Mouse (Mus musculus) kidney, embryonic 16.5 days (tissue): ENCODE measurements around the gene Cd63. TPM values are rescaled to one million over a fixed set of nuclear protein-coding genes. Genes with fewer than 3 reads are reported as not detected.

Experiments used
- ATAC-seq: fragments of 200-750 bp; cut with Nextera tagmentation; 2 replicates; pipeline ENCODE4 v1.8.0; 2017; ENCODE audit warnings: moderate TSS enrichment; ENCODE audit not compliant: low FRiP score, low TSS enrichment
- H3K27ac ChIP-seq: fragments of 300-500 bp; sonication (generic); 2 replicates; pipeline ENCODE4 v1.5.1; 2014; ENCODE audit warnings: low read length
- H3K27me3 ChIP-seq: fragments of 300-500 bp; sonication (generic); 2 replicates; pipeline ENCODE4 v1.6.1; 2014; ENCODE audit warnings: low read length, control low read depth, mixed read lengths; ENCODE audit not compliant: insufficient read depth
- H3K36me3 ChIP-seq: fragments of 300-500 bp; sonication (generic); 2 replicates; pipeline ENCODE4 v1.6.1; 2014; ENCODE audit warnings: low read length, control low read depth, mixed read lengths; ENCODE audit not compliant: insufficient read depth
- H3K4me1 ChIP-seq: fragments of 300-500 bp; sonication (generic); 2 replicates; pipeline ENCODE4 v1.6.1; 2014; ENCODE audit warnings: low read length, control low read depth, mixed read lengths; ENCODE audit not compliant: insufficient read depth
- H3K4me2 ChIP-seq: fragments of 300-500 bp; sonication (generic); replicated peaks from 2 replicates; pipeline ENCODE4 v1.6.1; 2014; ENCODE audit warnings: low read depth, low read length
- H3K4me3 ChIP-seq: fragments of 300-500 bp; sonication (generic); 2 replicates; pipeline ENCODE4 v1.5.1; 2014; ENCODE audit warnings: mild to moderate bottlenecking, low read length
- H3K9ac ChIP-seq: fragments of 300-500 bp; sonication (generic); replicated peaks from 2 replicates; pipeline ENCODE4 v1.6.1; 2014; ENCODE audit warnings: low read length
- H3K9me3 ChIP-seq: fragments of 300-500 bp; sonication (generic); 2 replicates; pipeline ENCODE4 v1.6.1; 2016; ENCODE audit warnings: low read length, control low read depth
- WGBS: fragments of 180-500 bp; shearing (Covaris S2); extraction: QIAGEN DNeasy Blood & Tissue Kit; methylation state at CpG from one replicate; pipeline ENCODE4 v1.1.7; 2014; 5-methylcytosine and 5-hydroxymethylcytosine counted together
- polyA plus RNA-seq: library from polyadenylated mRNA; unstranded; fragments of >200 nt; fragmentation: Nextera tagmentation; extraction: Ambion mirVana; gene quantifications from 2 replicates; pipeline ENCODE4 v1.2.1, GENCODE M21; 2015

Cd63 gene
- polyA plus RNA-seq, 1 experiment from 2014 or later = 850 TPM

GRCm38 (mm10) chr10:128958340-128958739 lies 57.6 kb downstream of the Cd63 start:
- Histone ChIP-seq H3K4me3 (no peak overlapping the region), H3K27ac (no peak overlapping the region), H3K4me1 (no peaks in the 10 kb centered on the region), H3K9ac (no peak overlapping the region), H3K27me3 (no peaks in the 10 kb centered on the region), H3K36me3 (no peaks in the 10 kb centered on the region), H3K9me3 (no peaks in the 10 kb centered on the region), H3K4me2 (no peak overlapping the region)
- 79% methylated on average over 10 of the region's 10 CpGs for WGBS
- no peak for ATAC-seq

- Histone ChIP-seq H3K9me3 (no peaks in the 10 kb centered on the region), H3K36me3 (no peaks in the 10 kb centered on the region), H3K9ac (no peak overlapping the region), H3K4me1 (no peaks in the 10 kb centered on the region), H3K4me3 (no peak overlapping the region), H3K27me3 (no peaks in the 10 kb centered on the region), H3K4me2 (no peak overlapping the region), H3K27ac (no peak overlapping the region)
- 69% methylated on average over 4 of the region's 4 CpGs for WGBS
- no peak for ATAC-seq
These were observed 59.4 kb downstream of the Cd63 start for GRCm38 (mm10) chr10:128960142-128960541.

GRCm38 (mm10) chr10:128960590-128961584 lies 60.1 kb downstream of the Cd63 start, which contains the start of gene Mettl7b:
Mettl7b (minus strand) TSS chr10:128960988.
- WGBS = 78% methylated on average over 12 of the region's 12 CpGs
- Histone ChIP-seq H3K36me3 (no peaks in the 10 kb centered on the region), H3K4me2 (no peak within 1 kb of the TSS), H3K4me3 (no peak within 1 kb of the TSS), H3K9me3 (no peaks in the 10 kb centered on the region), H3K27me3 (no peaks in the 10 kb centered on the region), H3K9ac (no peak within 1 kb of the TSS), H3K27ac (no peak within 1 kb of the TSS), H3K4me1 (no peaks in the 10 kb centered on the region)
- no peak for ATAC-seq

Other genes with a start within 250 kb of the Cd63 start
- 15.9 and 16.3 TPM in 2 replicates for gene Suox, start 226.9 kb upstream of the Cd63 start, polyA plus RNA-seq
- gene Rab5b, start 204.7 kb upstream of the Cd63 start, polyA plus RNA-seq = 84.4 and 86.0 TPM in 2 replicates
- gene Pmel, start 196.8 kb upstream of the Cd63 start, polyA plus RNA-seq = 1.5 and 1.7 TPM in 2 replicates
- gene Cdk2, start 196.0 kb upstream of the Cd63 start, polyA plus RNA-seq = 100 and 105 TPM in 2 replicates
- 6.8 and 7.8 TPM in 2 replicates for gene Dgka, start 156.1 kb upstream of the Cd63 start, polyA plus RNA-seq
- 40.0 and 40.3 TPM in 2 replicates for gene Pym1, start 153.1 kb upstream of the Cd63 start, polyA plus RNA-seq
- 0.89 and 0.98 TPM in 2 replicates for gene Mmp19, start 110.1 kb upstream of the Cd63 start, polyA plus RNA-seq
- gene Dnajc14, start 96.9 kb upstream of the Cd63 start, polyA plus RNA-seq = 63.2 and 64.9 TPM in 2 replicates
- gene Tmem198b, start 96.6 kb upstream of the Cd63 start, polyA plus RNA-seq = 19.3 and 22.9 TPM in 2 replicates
- 194 and 198 TPM in 2 replicates for gene Sarnp, start 83.7 kb upstream of the Cd63 start, polyA plus RNA-seq
- gene Ormdl2, start 79.3 kb upstream of the Cd63 start, polyA plus RNA-seq = 94.4 and 100 TPM in 2 replicates
- 6.8 and 7.8 TPM in 2 replicates for gene Gdf11, start 9.3 kb upstream of the Cd63 start, polyA plus RNA-seq
- 17.7 and 20.5 TPM in 2 replicates for gene Rdh5, start 21.9 kb downstream of the Cd63 start, polyA plus RNA-seq
- gene Bloc1s1, start 23.0 kb downstream of the Cd63 start, polyA plus RNA-seq = 227 and 234 TPM in 2 replicates
- gene Itga7, start 32.8 kb downstream of the Cd63 start, polyA plus RNA-seq = 3.9 and 4.0 TPM in 2 replicates
- gene Mettl7b, start 60.0 kb downstream of the Cd63 start, polyA plus RNA-seq = 12.0 and 17.1 TPM in 2 replicates
- gene Olfr9, start 88.4 kb downstream of the Cd63 start, polyA plus RNA-seq = not detected in 2 replicates
- not detected in 2 replicates for gene Olfr763, start 109.8 kb downstream of the Cd63 start, polyA plus RNA-seq
- gene Olfr764-ps1, start 138.9 kb downstream of the Cd63 start, polyA plus RNA-seq = not detected in 2 replicates
- gene Olfr765, start 149.0 kb downstream of the Cd63 start, polyA plus RNA-seq = not detected in 2 replicates
- gene Olfr766-ps1, start 168.0 kb downstream of the Cd63 start, polyA plus RNA-seq = not detected in 2 replicates
- not detected in 2 replicates for gene Olfr767, start 181.9 kb downstream of the Cd63 start, polyA plus RNA-seq
- not detected in 2 replicates for gene Olfr768, start 198.4 kb downstream of the Cd63 start, polyA plus RNA-seq
- not detected in 2 replicates for gene Olfr769, start 216.9 kb downstream of the Cd63 start, polyA plus RNA-seq
- gene Olfr770, start 238.0 kb downstream of the Cd63 start, polyA plus RNA-seq = not detected in 2 replicates